Mouse (Mus musculus) bone marrow, adult 2 months (tissue): ENCODE data around the gene Tsr1. TPM values are rescaled to one million over a fixed set of nuclear protein-coding genes. Genes with fewer than 3 reads are reported as not detected.
A peak's percentile ranks its signal among the peaks of the same experiment; 100 is the strongest.

Experiments used
- H3K27ac ChIP-seq: fragments of 200-500 bp; 2 replicates; pipeline ENCODE4 v1.5.1; 2012; ENCODE audit warnings: low read depth, mild to moderate bottlenecking, control low read depth, inconsistent platforms, low read length; ENCODE audit not compliant: control insufficient read depth, poor library complexity, insufficient read depth
- H3K4me1 ChIP-seq: fragments of 200-500 bp; 2 replicates; pipeline ENCODE4 v1.6.1; 2011; ENCODE audit warnings: low read length; ENCODE audit not compliant: control insufficient read depth, insufficient read depth
- H3K4me3 ChIP-seq: fragments of 200-500 bp; replicated peaks from 2 replicates; pipeline ENCODE3; 2011; ENCODE audit warnings: mild to moderate bottlenecking, low read depth, low read length, control low read depth; ENCODE audit not compliant: control insufficient read depth
- CTCF ChIP-seq: fragments of 200-500 bp; IDR thresholded peaks from 2 replicates; pipeline ENCODE4 v1.5.1; 2011; ENCODE audit warnings: low read length, control low read depth; ENCODE audit not compliant: control insufficient read depth, insufficient read depth
- POLR2A ChIP-seq: fragments of 200-500 bp; IDR thresholded peaks from 2 replicates; pipeline ENCODE4 v1.6.1; 2011; ENCODE audit warnings: low read depth, mild to moderate bottlenecking, control low read depth, low read length, borderline replicate concordance; ENCODE audit not compliant: control insufficient read depth
- WGBS: fragments of 180-500 bp; shearing (Covaris S2); methylation state at CpG from one replicate; pipeline ENCODE4 v1.1.7; 2018; 5-methylcytosine and 5-hydroxymethylcytosine counted together
- polyA plus RNA-seq: library from polyadenylated mRNA; stranded (reverse); fragments of >200 nt; gene quantifications from 2 replicates; pipeline ENCODE4 v1.2.4, GENCODE M21; 2011; ENCODE audit warnings: low replicate concordance; ENCODE audit not compliant: missing spikeins, insufficient read depth, insufficient read length

The Tsr1 gene
- polyA plus RNA-seq, 1 experiment = 21.4 TPM

- WGBS = 85% methylated on average over 10 of the region's 10 CpGs
- Histone ChIP-seq H3K4me3 (no peak overlapping the region), H3K4me1 (no peaks in the 10 kb centered on the region), H3K27ac (no peak overlapping the region)
- no peak for TF ChIP-seq CTCF
Observed at GRCm38 (mm10) chr11:74883098-74883497, 14.8 kb upstream of the Tsr1 start.

GRCm38 (mm10) chr11:74894619-74895018 is 3.3 kb upstream of the Tsr1 start:
- no peaks in the 10 kb centered on the region for H3K4me1 ChIP-seq
- no peak overlapping the region for H3K27ac ChIP-seq
- TF ChIP-seq CTCF (no peak), POLR2A (no peak)
- no peak overlapping the region for H3K4me3 ChIP-seq
- WGBS = 86% methylated on average over 4 of the region's 4 CpGs

GRCm38 (mm10) chr11:74895980-74896900 is 1.6 kb upstream of the Tsr1 start:
- Histone ChIP-seq H3K4me1 (no peaks in the 10 kb centered on the region), H3K27ac (peak overlapping the region; percentile 29; the same call in 1 of the 2 replicates), H3K4me3 (peak overlapping the region; percentile 81)
- 1% methylated on average over 50 of the region's 55 CpGs for WGBS
- no peak for TF ChIP-seq POLR2A
- TF ChIP-seq CTCF = 0 out of 2 replicates have a peak, but pooled peaks have one; percentile 14

DNA sequence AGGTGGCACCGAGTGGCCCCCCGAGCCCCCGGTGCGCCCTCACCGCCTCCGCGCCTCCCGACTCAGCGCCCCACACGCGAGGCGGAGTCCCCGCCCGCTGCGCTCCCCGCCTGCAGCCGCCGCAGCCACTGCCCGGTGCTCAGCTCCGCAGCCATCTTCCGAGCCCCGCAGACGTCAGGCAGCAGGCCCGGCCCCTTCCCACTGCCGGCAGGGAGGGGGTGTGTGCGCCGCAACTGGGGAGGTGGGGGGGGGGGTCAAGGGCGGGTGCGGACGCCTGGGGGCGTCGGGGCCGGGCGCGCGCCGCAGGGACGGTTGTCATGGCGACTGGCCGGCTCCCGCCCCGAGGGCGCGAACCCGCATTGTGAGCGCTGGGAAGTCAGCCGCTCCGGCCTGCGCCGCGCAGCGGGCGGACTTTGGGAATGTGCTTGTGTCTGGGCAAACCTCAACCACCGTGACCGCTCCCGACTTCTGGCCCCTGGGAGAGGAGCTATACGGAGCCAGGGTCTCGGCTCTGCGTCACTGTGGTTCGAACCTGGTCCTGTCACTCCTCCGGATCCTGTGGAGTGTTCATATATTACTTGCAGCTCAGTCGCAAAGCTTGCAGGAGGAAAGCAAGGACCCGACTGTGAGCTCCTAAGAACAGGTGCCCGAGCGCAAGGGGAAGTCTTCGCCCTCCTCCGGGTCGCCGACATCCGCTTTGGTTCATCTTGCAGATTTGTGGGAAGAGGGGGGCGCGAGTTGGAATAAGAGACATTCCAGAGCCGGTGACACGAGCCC is 782 bp upstream of the Tsr1 start, which contains the start of gene Sgsm2:
Sgsm2 (minus strand) TSS at position 160 of the 777 bp plus-strand sequence.
- Histone ChIP-seq H3K4me1 (no peaks in the 10 kb centered on the region), H3K27ac (peak within 1 kb of the TSS; percentile 70), H3K4me3 (peak within 1 kb of the TSS; percentile 81)
- under 1% methylated on average over 74 of the region's 74 CpGs for WGBS
- TF ChIP-seq CTCF = no peak
- no peak for TF ChIP-seq POLR2A

GRCm38 (mm10) chr11:74898517-74898827 is 601 bp downstream of the Tsr1 start:
- Histone ChIP-seq H3K4me1 (no peaks in the 10 kb centered on the region), H3K27ac (peak overlapping the region; percentile 43; the same call in 1 of the 2 replicates), H3K4me3 (peak overlapping the region; percentile 81)
- TF ChIP-seq POLR2A (no peak), CTCF (no peak)
- under 1% methylated on average over 7 of the region's 7 CpGs for WGBS

DNA sequence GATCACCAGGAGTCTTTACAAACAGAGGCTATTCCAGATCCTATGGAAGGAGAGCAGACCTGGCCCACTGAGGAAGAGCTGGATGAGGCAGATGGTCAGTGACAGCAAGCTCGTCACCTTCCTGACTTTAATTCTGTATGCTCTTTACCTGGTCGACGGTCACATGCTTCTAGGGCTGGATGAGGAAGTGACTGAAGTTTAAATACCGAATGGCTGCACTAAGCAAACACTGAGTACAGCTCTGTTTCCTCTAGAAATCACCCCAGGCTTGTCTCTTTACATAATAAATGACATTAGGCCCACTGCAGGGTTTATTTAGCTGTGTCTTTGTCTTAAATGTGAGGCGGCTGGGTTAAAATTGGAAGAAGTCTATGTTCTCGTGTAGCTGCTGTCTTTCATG is 3.7 kb downstream of the Tsr1 start:
- Histone ChIP-seq H3K4me1 (no peaks in the 10 kb centered on the region), H3K4me3 (no peak overlapping the region), H3K27ac (no peak overlapping the region)
- TF ChIP-seq CTCF = no peak
- no peak for TF ChIP-seq POLR2A
- 72% methylated on average over 6 of the region's 6 CpGs for WGBS

DNA sequence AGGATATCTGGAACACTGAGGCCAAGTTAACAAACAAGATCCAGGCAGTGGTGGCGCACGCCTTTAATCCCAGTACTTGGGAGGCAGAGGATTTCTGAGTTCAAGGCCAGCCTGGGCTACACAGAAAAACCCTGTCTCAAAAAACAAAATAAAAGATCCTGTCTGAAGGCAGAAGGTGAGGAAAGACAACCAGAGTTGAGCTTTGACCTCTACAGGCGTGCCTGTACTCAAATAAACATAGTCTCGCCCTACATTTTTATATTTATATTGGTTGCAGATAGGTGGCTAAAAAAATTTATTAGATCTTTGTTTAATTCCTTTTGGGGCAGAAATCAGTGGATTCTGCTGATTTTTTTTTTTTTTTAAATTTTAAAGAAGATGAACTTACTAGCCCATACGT is 4.5 kb downstream of the Tsr1 start:
- Histone ChIP-seq H3K27ac (no peak overlapping the region), H3K4me1 (no peaks in the 10 kb centered on the region), H3K4me3 (no peak overlapping the region)
- WGBS = 88% methylated on average over 5 of the region's 5 CpGs
- TF ChIP-seq CTCF (no peak), POLR2A (no peak)

- H3K4me3 ChIP-seq = no peak overlapping the region
- H3K4me1 ChIP-seq = no peaks in the 10 kb centered on the region
- no peak overlapping the region for H3K27ac ChIP-seq
- TF ChIP-seq POLR2A = no peak
- TF ChIP-seq CTCF = no peak
- WGBS = 92% methylated on average over 6 of the region's 6 CpGs
Observed at GRCm38 (mm10) chr11:74907850-74908249, 10.0 kb downstream of the Tsr1 start.
